Mouse (Mus musculus) liver, embryonic 13.5 days (tissue): Measurements from ENCODE around the gene Vmn2r11. TPM values are rescaled to one million over a fixed set of nuclear protein-coding genes. Genes with fewer than 3 reads are reported as not detected.
"Not testable (repeated sequence)": the region's sequence is repeated elsewhere in the genome, so short reads cannot be mapped to it uniquely, and the experiment has no call there.

Experiments used
- ATAC-seq: fragments of 200-750 bp; cut with Nextera tagmentation; 2 replicates; pipeline ENCODE4 v1.8.0; 2017; ENCODE audit warnings: low read depth, mild to moderate bottlenecking, moderate number of reproducible peaks, moderate library complexity
- DNase-seq: peaks from one replicate; pipeline ENCODE4 v3.0.0; 2022
- H3K27ac ChIP-seq: fragments of 300-500 bp; sonication (generic); 2 replicates; pipeline ENCODE4 v1.5.1; 2015; ENCODE audit warnings: moderate library complexity, mild to moderate bottlenecking, inconsistent platforms
- H3K27me3 ChIP-seq: fragments of 300-500 bp; sonication (generic); 2 replicates; pipeline ENCODE4 v1.6.1; 2015; ENCODE audit warnings: mild to moderate bottlenecking, inconsistent platforms
- H3K36me3 ChIP-seq: fragments of 300-500 bp; sonication (generic); 2 replicates; pipeline ENCODE4 v1.6.1; 2015; ENCODE audit warnings: mild to moderate bottlenecking, inconsistent platforms
- H3K4me1 ChIP-seq: fragments of 300-500 bp; sonication (generic); replicated peaks from 2 replicates; pipeline ENCODE4 v1.6.1; 2015; ENCODE audit warnings: inconsistent platforms
- H3K4me2 ChIP-seq: fragments of 300-500 bp; sonication (generic); 2 replicates; pipeline ENCODE4 v1.6.1; 2015; ENCODE audit warnings: inconsistent platforms, mild to moderate bottlenecking, moderate library complexity
- H3K4me3 ChIP-seq: fragments of 300-500 bp; sonication (generic); replicated peaks from 2 replicates; pipeline ENCODE4 v1.5.1; 2015; ENCODE audit warnings: mild to moderate bottlenecking, inconsistent platforms
- H3K9ac ChIP-seq: fragments of 300-500 bp; sonication (generic); 2 replicates; pipeline ENCODE4 v1.6.1; 2015; ENCODE audit warnings: mild to moderate bottlenecking, inconsistent platforms
- H3K9me3 ChIP-seq: fragments of 300-500 bp; sonication (generic); replicated peaks from 2 replicates; pipeline ENCODE4 v1.6.1; 2016; ENCODE audit warnings: inconsistent platforms
- WGBS: fragments of 180-500 bp; shearing (Covaris S2); methylation state at CpG from one replicate; pipeline ENCODE4 v1.1.7; 2015; ENCODE audit not compliant: insufficient replicate concordance; 5-methylcytosine and 5-hydroxymethylcytosine counted together
- polyA plus RNA-seq: library from polyadenylated mRNA; unstranded; fragments of >200 nt; fragmentation: Nextera tagmentation; extraction: Ambion mirVana; gene quantifications from 2 replicates; pipeline ENCODE4 v1.2.1, GENCODE M21; 2015

Vmn2r11 gene
- not detected in 2 replicates for polyA plus RNA-seq

DNA sequence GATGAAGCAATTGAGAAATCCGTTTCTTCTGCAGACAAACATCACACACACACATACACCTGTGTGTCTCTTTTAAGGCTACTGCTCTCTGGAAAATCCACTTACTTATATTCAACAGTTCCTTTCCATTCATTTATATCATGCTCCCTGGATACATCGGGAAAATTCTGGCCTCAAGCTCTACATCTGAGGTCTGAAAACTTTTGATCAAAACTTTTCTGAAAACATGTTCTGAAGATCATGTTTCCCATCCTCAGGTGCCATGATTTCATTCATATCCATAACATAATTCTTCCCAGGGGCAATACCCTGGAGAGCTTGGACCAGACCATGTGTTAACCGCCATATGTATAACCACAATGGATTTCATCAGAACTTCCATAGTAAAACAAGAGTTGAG lies at the start of gene Vmn2r11:
TSS of gene Vmn2r11 (minus strand) at position 101 of the 400 bp plus-strand sequence.
- not testable (repeated sequence) for H3K27me3 ChIP-seq, H3K27ac ChIP-seq, H3K36me3 ChIP-seq, H3K4me2 ChIP-seq, H3K9me3 ChIP-seq, H3K4me1 ChIP-seq, ATAC-seq, DNase-seq, H3K9ac ChIP-seq, H3K4me3 ChIP-seq
- 64% methylated on average over 3 of the region's 3 CpGs for WGBS

DNA sequence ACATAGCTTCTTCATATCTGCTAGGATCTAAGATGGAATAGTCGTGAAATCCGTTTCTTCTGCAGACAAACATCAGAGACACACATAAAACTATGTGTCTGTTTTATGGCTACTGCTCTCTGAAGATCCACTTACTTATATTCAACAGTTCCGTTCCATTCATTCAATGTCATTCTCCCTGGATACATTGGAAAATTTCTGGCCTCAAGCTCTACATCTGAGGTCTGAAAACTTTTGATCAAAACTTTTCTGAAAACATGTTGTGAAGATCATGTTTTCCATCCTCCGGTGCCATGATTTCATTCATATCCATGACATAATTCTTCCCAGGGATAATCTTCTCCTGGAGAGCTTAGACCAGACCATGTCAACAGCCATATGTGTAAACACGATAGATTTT lies 38.5 kb upstream of the Vmn2r11 start, which contains the start of gene Vmn2r12:
TSS of gene Vmn2r12 (minus strand) at position 101 of the 400 bp plus-strand sequence.
- not testable (repeated sequence) for H3K9me3 ChIP-seq, ATAC-seq, H3K36me3 ChIP-seq, DNase-seq, H3K27me3 ChIP-seq, H3K4me3 ChIP-seq, H3K4me1 ChIP-seq, H3K4me2 ChIP-seq, H3K9ac ChIP-seq, H3K27ac ChIP-seq
- 57% methylated on average over 5 of the region's 5 CpGs for WGBS

- WGBS: 52% methylated on average over 3 of the region's 3 CpGs
- not testable (repeated sequence) for H3K27me3 ChIP-seq, ATAC-seq, H3K9me3 ChIP-seq, H3K4me2 ChIP-seq, H3K4me1 ChIP-seq, H3K27ac ChIP-seq, H3K36me3 ChIP-seq, H3K9ac ChIP-seq, DNase-seq, H3K4me3 ChIP-seq
Measured at GRCm38 (mm10) chr5:109096482-109096881, 37.1 kb upstream of the Vmn2r11 start.

GRCm38 (mm10) chr5:109072016-109072415 lies 12.6 kb upstream of the Vmn2r11 start:
- H3K9me3 ChIP-seq, H3K27me3 ChIP-seq, H3K4me2 ChIP-seq, H3K27ac ChIP-seq, H3K9ac ChIP-seq, DNase-seq, H3K4me3 ChIP-seq, H3K36me3 ChIP-seq, ATAC-seq, H3K4me1 ChIP-seq: not testable (repeated sequence)
- WGBS: 38% methylated on average over 4 of the region's 4 CpGs

- WGBS: 34% methylated on average over 1 of the region's 1 CpGs
- H3K4me1 ChIP-seq: no peaks in the 10 kb centered on the region
Measured at GRCm38 (mm10) chr5:109055286-109055685, 4.1 kb downstream of the Vmn2r11 start.

DNA sequence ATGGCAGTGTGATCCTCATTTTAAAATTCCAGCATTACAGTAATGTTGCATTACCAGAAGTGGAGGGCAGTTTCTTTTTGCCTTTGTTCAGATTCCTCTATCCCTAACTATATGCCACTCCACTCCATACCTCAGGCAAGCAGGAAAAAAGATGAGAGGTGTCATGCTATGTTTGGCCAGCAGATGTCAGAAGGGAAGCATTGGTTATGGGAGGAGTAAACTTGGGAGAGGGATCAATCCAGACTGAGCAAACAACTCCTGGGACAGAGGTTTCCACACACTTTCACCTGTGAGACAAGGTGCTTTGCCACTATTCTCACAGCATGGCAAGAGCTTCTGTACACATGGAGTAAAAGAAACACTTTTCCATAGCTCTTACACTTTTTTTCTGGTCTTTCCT lies 26.8 kb downstream of the Vmn2r11 start:
- H3K4me3 ChIP-seq: no peak overlapping the region
- ATAC-seq (no peak), DNase-seq (no peak)
- no peak overlapping the region for H3K27ac ChIP-seq
- no peak overlapping the region for H3K9ac ChIP-seq
- no peaks in the 10 kb centered on the region for H3K36me3 ChIP-seq
- no peaks in the 10 kb centered on the region for H3K27me3 ChIP-seq
- H3K4me2 ChIP-seq: no peak overlapping the region
- H3K4me1 ChIP-seq: no peaks in the 10 kb centered on the region
- H3K9me3 ChIP-seq: no peaks in the 10 kb centered on the region

More at GRCm38 (mm10) chr5:109055286-109055685, 4.1 kb downstream of the Vmn2r11 start:
- Histone ChIP-seq H3K4me3 (no peak overlapping the region), H3K9me3 (no peaks in the 10 kb centered on the region), H3K27me3 (no peaks in the 10 kb centered on the region), H3K27ac (no peak overlapping the region), H3K36me3 (no peaks in the 10 kb centered on the region), H3K4me2 (no peak overlapping the region), H3K9ac (no peak overlapping the region)
- ATAC-seq (no peak), DNase-seq (no peak)

GRCm38 (mm10) chr5:109006427-109006826 lies 52.9 kb downstream of the Vmn2r11 start, which contains the start of gene Vmn2r10:
TSS of gene Vmn2r10 (minus strand) at chr5:109006527.
- not testable (repeated sequence) for H3K9ac ChIP-seq, H3K4me3 ChIP-seq, H3K27me3 ChIP-seq, H3K4me1 ChIP-seq, DNase-seq, ATAC-seq, H3K4me2 ChIP-seq, H3K36me3 ChIP-seq, H3K9me3 ChIP-seq, H3K27ac ChIP-seq

Other genes starting within 250 kb of the Vmn2r11 start
- not detected in 2 replicates for gene Vmn2r9, start 207.0 kb downstream of the Vmn2r11 start, polyA plus RNA-seq
- gene Vmn2r10, start 53.0 kb downstream of the Vmn2r11 start, polyA plus RNA-seq: not detected in 2 replicates
- not detected in 2 replicates for gene Vmn2r12, start 38.4 kb upstream of the Vmn2r11 start, polyA plus RNA-seq
- not detected in 2 replicates for gene Vmn2r13, start 132.6 kb upstream of the Vmn2r11 start, polyA plus RNA-seq
- gene Vmn2r14, start 165.1 kb upstream of the Vmn2r11 start, polyA plus RNA-seq: not detected in 2 replicates
- gene Vmn2r15, start 238.1 kb upstream of the Vmn2r11 start, polyA plus RNA-seq: not detected in 2 replicates